Mouse (Mus musculus) layer of hippocampus, adult 6 months (tissue): ENCODE measurements around the gene Crnkl1. TPM values are rescaled to one million over a fixed set of nuclear protein-coding genes. Genes with fewer than 3 reads are reported as not detected.

Source experiments
- long read RNA-seq, 2 experiments: library from polyadenylated mRNA; unstranded; transcript quantifications; one replicate each; pipeline ENCODE4 v2.0.0; 2019 to 2020
- microRNA-seq: library from miRNA; unstranded; fragments of <30 nt; microRNA quantifications from one replicate; pipeline ENCODE4 v1.2.0, GENCODE M21; 2020
- polyA plus RNA-seq: library from polyadenylated mRNA; unstranded; fragments of <200 nt; fragmentation: Nextera tagmentation; gene quantifications from 2 replicates; pipeline ENCODE4 v1.2.3, GENCODE M21; 2021

Crnkl1 gene
- polyA plus RNA-seq: 16.9 and 19.7 TPM in 2 replicates
- long read RNA-seq, experiment 1, transcript Crnkl1-201 (14 exons, 3,428 nt): major isoform, 21 of 40 reads
- long read RNA-seq, experiment 1, partial matches to known transcripts: 14 of 40 reads
- long read RNA-seq, experiment 1, other reads (novel, unspliced or antisense): 5 of 40 reads
- long read RNA-seq, experiment 2, transcript Crnkl1-201 (14 exons, 3,428 nt): major isoform, 154 of 166 reads
- long read RNA-seq, experiment 2, partial matches to known transcripts: 6 of 166 reads
- long read RNA-seq, experiment 2, other reads (novel, unspliced or antisense): 6 of 166 reads

DNA sequence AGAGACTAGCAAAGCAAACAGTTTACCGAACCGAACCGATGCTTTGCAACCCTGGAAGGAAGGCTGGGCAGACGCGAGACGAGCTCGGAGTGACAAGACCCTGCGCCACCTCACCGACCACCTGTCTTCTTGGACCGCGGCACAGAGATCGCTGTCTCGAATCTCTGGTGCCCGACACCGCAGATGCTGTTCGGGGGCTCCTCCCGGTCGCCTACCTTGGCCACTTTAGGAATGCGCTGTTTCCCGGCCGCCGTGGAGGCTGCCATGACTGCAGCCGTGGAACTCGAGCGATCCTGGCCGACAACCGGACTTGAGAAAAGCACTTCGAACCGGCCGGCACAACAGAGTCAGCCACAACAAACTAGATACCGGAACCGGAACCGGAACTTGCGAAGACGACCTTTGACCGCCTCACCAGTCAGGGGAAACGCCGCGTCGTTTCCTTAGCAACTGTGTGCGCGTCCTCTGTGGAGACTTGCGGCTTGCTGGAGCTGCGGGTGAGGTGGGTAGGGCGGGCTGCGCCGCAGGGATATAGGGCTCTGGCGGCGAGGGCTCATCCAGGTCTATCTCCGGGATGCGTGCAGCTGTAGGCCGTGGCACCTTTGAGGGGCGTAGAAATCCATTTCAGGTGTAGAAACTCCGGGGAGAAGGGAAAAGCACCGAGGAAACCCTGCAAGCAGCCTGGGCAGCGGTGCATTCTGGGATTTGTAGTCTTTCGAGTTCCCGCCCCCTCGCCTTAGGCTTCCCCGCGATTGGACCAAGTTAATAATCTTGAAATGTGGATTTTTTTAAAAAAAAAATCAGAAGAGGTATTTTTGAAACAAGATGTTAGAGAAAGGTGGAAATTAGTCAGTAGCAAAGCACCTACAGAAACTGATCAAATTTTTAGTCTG lies at the start of gene Crnkl1, which contains the start of gene Cfap61:
Crnkl1 (minus strand) TSS at position 676 of the 893 bp plus-strand sequence.
Cfap61 (plus strand) TSS at position 446 of the 893 bp plus-strand sequence.

DNA sequence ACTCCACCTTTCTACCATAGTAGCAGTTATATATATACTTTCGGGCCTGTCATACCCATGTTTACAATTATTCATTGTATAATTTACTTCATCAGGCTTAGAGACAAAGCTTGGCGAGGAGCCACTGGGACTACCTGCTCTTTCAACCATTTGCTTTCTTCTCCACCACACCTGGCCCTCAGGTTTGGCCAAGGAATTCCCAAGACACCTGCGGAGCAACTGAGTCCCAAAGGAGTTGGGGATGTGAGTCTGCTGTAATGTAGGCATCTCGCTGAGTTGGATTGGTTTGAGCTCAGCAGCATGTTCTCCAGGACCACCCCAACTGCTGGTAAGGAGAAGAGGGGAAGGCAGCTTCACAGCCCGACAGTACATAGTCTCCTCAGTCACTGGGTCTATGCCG lies 33.0 kb downstream of the Crnkl1 start, which contains the start of gene Naa20:
Naa20 (plus strand) TSS at position 239 of the 400 bp plus-strand sequence.

Small RNA genes lying within 50 kb of the gene (microRNA-seq; reads per million reads assigned to microRNA genes)
- gene Gm25026: not detected

Other genes starting within 250 kb of the Crnkl1 start
- 123 and 141 TPM in 2 replicates for gene Naa20, start 32.9 kb downstream of the Crnkl1 start, polyA plus RNA-seq
- 2.5 and 2.8 TPM in 2 replicates for gene Cfap61, start 230 bp downstream of the Crnkl1 start, polyA plus RNA-seq